Mouse (Mus musculus): ENCODE data around the gene Zfp831.

DNA sequence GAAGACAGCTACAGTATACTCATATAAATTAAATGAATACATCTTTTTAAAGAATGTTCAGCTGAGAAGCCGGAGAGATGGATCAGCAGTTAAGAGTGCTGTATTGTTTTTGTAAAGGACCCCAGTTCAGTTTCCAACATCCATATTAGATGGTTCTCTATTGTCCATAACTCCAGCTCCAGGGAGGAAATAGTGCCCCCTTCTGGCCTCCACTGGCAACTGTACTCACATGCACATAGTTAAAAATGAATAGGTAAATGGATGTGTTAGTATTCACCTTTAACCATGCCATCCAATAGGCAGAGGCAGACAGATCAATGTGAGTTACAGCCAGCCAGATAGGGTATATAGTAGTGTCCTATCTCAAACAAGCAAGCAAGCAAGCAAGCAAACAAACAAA is 68.7 kb downstream of the Zfp831 start:
- TF ChIP-seq POLR2A (IDR thresholded peaks at IDR 0.05; ENCODE audit: borderline replicate concordance, insufficient read depth, low read length), result no peak
- TF ChIP-seq CTCF (IDR thresholded peaks at IDR 0.05; ENCODE audit: borderline replicate concordance, insufficient read depth, low read depth, low read length), result no peak

All from cerebellum, adult 2 months (tissue).